Mouse (Mus musculus): ENCODE data around the gene 6330409D20Rik. TPM values are rescaled to one million over a fixed set of nuclear protein-coding genes. Genes with fewer than 3 reads are reported as not detected.

The 6330409D20Rik gene
- polyA plus RNA-seq, 1 experiment from 2014 or later = 1.7 TPM

GRCm38 (mm10) chr2:32704021-32704421, 36.8 kb downstream of the 6330409D20Rik start, which contains the start of gene Fpgs:
Gene Fpgs (minus strand): TSS chr2:32704145.
- Histone ChIP-seq H3K27ac (no peak within 1 kb of the TSS), H3K27me3 (ENCODE audit: insufficient read depth, poor library complexity, severe bottlenecking) (no peaks in the 10 kb centered on the region), H3K9me3 (no peaks in the 10 kb centered on the region), H3K4me3 (no peak within 1 kb of the TSS), H3K36me3 (peaks cover 71% of the 10 kb centered on the region), H3K4me1 (replicated peaks) (no peaks in the 10 kb centered on the region; the same call in 1 of the 2 replicates)
- WGBS = 79% methylated on average over 2 of the region's 2 CpGs
- DNase-seq (ENCODE audit: low spot score) = no peak

GRCm38 (mm10) chr2:32703046-32703445, 37.8 kb downstream of the 6330409D20Rik start:
- H3K27ac ChIP-seq = no peak overlapping the region
- H3K36me3 ChIP-seq = peaks cover 61% of the 10 kb centered on the region
- no peaks in the 10 kb centered on the region for H3K4me1 ChIP-seq (replicated peaks)
- H3K4me3 ChIP-seq = no peak overlapping the region
- DNase-seq (ENCODE audit: low spot score) = no peak
- H3K9me3 ChIP-seq = no peaks in the 10 kb centered on the region
- WGBS = 96% methylated on average over 8 of the region's 8 CpGs
- H3K27me3 ChIP-seq (ENCODE audit: insufficient read depth, poor library complexity, severe bottlenecking) = 0 out of 2 replicates have a peak, but pooled peaks cover 2% of the 10 kb centered on the region

GRCm38 (mm10) chr2:32700966-32701743, 39.7 kb downstream of the 6330409D20Rik start:
- Histone ChIP-seq H3K9me3 (no peaks in the 10 kb centered on the region), H3K4me1 (replicated peaks) (no peaks in the 10 kb centered on the region), H3K27me3 (ENCODE audit: insufficient read depth, poor library complexity, severe bottlenecking) (0 out of 2 replicates have a peak, but pooled peaks cover 2% of the 10 kb centered on the region), H3K27ac (no peak overlapping the region), H3K36me3 (peaks cover 43% of the 10 kb centered on the region), H3K4me3 (no peak overlapping the region)
- WGBS = 87% methylated on average over 14 of the region's 14 CpGs
- no peak for DNase-seq (ENCODE audit: low spot score)

- Histone ChIP-seq H3K4me3 (no peak overlapping the region), H3K9me3 (no peaks in the 10 kb centered on the region), H3K27me3 (ENCODE audit: insufficient read depth, poor library complexity, severe bottlenecking) (0 out of 2 replicates have a peak, but pooled peaks cover 2% of the 10 kb centered on the region), H3K4me1 (replicated peaks) (peaks cover 1% of the 10 kb centered on the region; the same call in 1 of the 2 replicates), H3K27ac (no peak overlapping the region), H3K36me3 (peaks cover 28% of the 10 kb centered on the region)
- no peak for DNase-seq (ENCODE audit: low spot score)
- 86% methylated on average over 6 of the region's 6 CpGs for WGBS
Measured at GRCm38 (mm10) chr2:32699680-32700079, 41.1 kb downstream of the 6330409D20Rik start.

DNA sequence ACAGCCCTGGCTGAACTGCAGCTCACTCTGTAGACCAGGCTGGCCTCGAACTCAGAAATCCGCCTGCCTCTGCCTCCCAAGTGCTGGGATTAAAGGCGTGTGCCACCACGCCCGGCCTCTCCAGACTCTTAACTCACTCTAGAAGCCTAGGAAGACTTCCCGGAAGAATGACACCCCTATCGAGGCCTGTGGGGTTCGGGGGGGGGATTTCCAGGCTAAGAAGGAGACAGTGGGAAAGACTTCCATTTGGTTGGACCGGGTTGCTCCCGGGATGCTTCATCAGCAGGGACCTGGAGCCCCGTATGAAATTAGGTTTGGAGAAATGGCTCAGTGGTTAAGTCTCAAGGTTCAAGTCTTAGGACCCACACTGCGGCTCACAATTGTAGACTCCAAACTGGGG, 46.1 kb downstream of the 6330409D20Rik start:
- Histone ChIP-seq H3K4me3 (peak overlapping the region; percentile 73), H3K9me3 (no peaks in the 10 kb centered on the region), H3K36me3 (no peaks in the 10 kb centered on the region), H3K27me3 (ENCODE audit: insufficient read depth, poor library complexity, severe bottlenecking) (0 out of 2 replicates have a peak, but pooled peaks cover 2% of the 10 kb centered on the region), H3K4me1 (replicated peaks) (peaks cover 37% of the 10 kb centered on the region), H3K27ac (peak overlapping the region; percentile 89)
- DNase-seq (ENCODE audit: low spot score) = no peak
- WGBS = 90% methylated on average over 12 of the region's 12 CpGs

DNA sequence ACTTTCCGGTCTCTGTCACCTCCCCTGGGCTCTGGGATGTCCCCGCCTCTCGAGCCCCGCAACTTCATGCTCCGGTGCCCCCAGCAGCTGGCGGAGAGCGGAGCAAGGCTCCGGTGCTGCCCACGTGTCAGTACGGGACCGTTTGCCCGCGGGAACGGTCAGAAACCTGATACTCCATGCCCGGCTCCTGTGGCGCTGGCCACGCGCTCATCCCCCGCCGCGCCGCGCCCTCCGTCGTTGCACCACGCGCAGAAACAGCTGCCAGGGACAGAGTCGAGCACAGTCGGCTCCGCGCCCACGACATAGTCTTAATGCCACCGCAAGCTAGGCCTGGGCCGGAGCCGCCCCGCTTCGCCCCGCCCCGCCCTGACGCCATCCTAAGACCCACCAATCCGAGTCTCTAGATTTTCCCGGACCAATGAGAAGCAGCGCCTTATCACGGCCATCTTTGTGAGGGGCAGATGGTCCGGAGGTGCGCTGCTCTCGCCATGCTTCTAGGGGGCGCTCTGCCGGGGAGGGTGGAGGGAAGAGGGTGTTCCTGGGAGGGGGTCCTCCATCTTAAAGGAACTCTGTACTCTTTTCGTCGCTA, 46.9 kb downstream of the 6330409D20Rik start:
- H3K36me3 ChIP-seq = no peaks in the 10 kb centered on the region
- H3K27me3 ChIP-seq (ENCODE audit: insufficient read depth, poor library complexity, severe bottlenecking) = 0 out of 2 replicates have a peak, but pooled peaks cover 2% of the 10 kb centered on the region
- H3K27ac ChIP-seq = peak overlapping the region; percentile 89
- H3K4me1 ChIP-seq (replicated peaks) = peaks cover 43% of the 10 kb centered on the region
- no peaks in the 10 kb centered on the region for H3K9me3 ChIP-seq
- peak; percentile 97 for DNase-seq (ENCODE audit: low spot score)
- H3K4me3 ChIP-seq = peak overlapping the region; percentile 73
- WGBS = under 1% methylated on average over 51 of the region's 51 CpGs

- peak overlapping the region; percentile 73 for H3K4me3 ChIP-seq
- H3K4me1 ChIP-seq (replicated peaks) = peaks cover 43% of the 10 kb centered on the region
- no peaks in the 10 kb centered on the region for H3K9me3 ChIP-seq
- no peak for DNase-seq (ENCODE audit: low spot score)
- H3K27ac ChIP-seq = peak overlapping the region; percentile 89
- peaks cover under 1% of the 10 kb centered on the region; the same call in 1 of the 2 replicates for H3K36me3 ChIP-seq
- WGBS = 25% methylated on average over 7 of the region's 7 CpGs
- H3K27me3 ChIP-seq (ENCODE audit: insufficient read depth, poor library complexity, severe bottlenecking) = 0 out of 2 replicates have a peak, but pooled peaks cover 2% of the 10 kb centered on the region
Measured at GRCm38 (mm10) chr2:32693282-32693681, 47.5 kb downstream of the 6330409D20Rik start.

- 95% methylated on average over 14 of the region's 14 CpGs for WGBS
- Histone ChIP-seq H3K4me3 (no peak overlapping the region), H3K27ac (no peak overlapping the region), H3K4me1 (replicated peaks) (peaks cover 43% of the 10 kb centered on the region), H3K9me3 (no peaks in the 10 kb centered on the region), H3K27me3 (ENCODE audit: insufficient read depth, poor library complexity, severe bottlenecking) (no peaks in the 10 kb centered on the region), H3K36me3 (peaks cover 9% of the 10 kb centered on the region)
- no peak for DNase-seq (ENCODE audit: low spot score)
Measured at GRCm38 (mm10) chr2:32692496-32692895, 48.3 kb downstream of the 6330409D20Rik start.

- Histone ChIP-seq H3K4me3 (no peak overlapping the region), H3K9me3 (no peaks in the 10 kb centered on the region), H3K27me3 (ENCODE audit: insufficient read depth, poor library complexity, severe bottlenecking) (no peaks in the 10 kb centered on the region), H3K27ac (no peak overlapping the region), H3K36me3 (peaks cover 23% of the 10 kb centered on the region), H3K4me1 (replicated peaks) (peaks cover 43% of the 10 kb centered on the region)
- 84% methylated on average over 11 of the region's 11 CpGs for WGBS
- DNase-seq (ENCODE audit: low spot score) = no peak
Measured at GRCm38 (mm10) chr2:32691041-32691440, 49.8 kb downstream of the 6330409D20Rik start.

GRCm38 (mm10) chr2:32689420-32689819, 51.4 kb downstream of the 6330409D20Rik start:
- Histone ChIP-seq H3K9me3 (no peaks in the 10 kb centered on the region), H3K36me3 (peaks cover 39% of the 10 kb centered on the region), H3K27me3 (ENCODE audit: insufficient read depth, poor library complexity, severe bottlenecking) (no peaks in the 10 kb centered on the region), H3K27ac (peak overlapping the region; percentile 23; the same call in 1 of the 2 replicates), H3K4me1 (replicated peaks) (peaks cover 39% of the 10 kb centered on the region), H3K4me3 (no peak overlapping the region)
- peak; percentile 88 for DNase-seq (ENCODE audit: low spot score)
- 20% methylated on average over 5 of the region's 5 CpGs for WGBS

GRCm38 (mm10) chr2:32687562-32687961, 53.3 kb downstream of the 6330409D20Rik start:
- DNase-seq (ENCODE audit: low spot score) = no peak
- Histone ChIP-seq H3K27me3 (ENCODE audit: insufficient read depth, poor library complexity, severe bottlenecking) (no peaks in the 10 kb centered on the region), H3K27ac (no peak overlapping the region), H3K9me3 (no peaks in the 10 kb centered on the region), H3K4me3 (no peak overlapping the region), H3K4me1 (replicated peaks) (peaks cover 27% of the 10 kb centered on the region), H3K36me3 (peaks cover 58% of the 10 kb centered on the region)
- 96% methylated on average over 8 of the region's 8 CpGs for WGBS

DNA sequence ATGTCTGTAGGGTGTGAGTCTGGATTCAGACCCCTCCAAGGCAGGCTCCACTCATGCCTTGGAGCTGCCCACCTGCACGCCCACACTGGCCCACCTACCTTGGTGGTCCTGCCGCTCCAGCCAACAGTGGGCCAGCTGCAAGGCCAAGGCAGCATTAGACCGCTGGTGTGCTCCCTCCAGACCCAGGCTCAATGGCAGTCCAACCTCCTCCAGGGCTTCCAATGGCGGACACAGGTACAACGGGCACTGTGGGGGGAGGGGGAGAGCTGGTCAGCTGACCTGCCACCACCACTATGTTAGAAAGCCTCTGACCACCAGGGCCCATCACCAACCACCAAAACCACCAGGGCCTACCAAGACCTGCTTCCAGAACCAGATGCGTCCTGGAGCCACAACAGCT, 54.2 kb downstream of the 6330409D20Rik start:
- H3K27ac ChIP-seq = no peak overlapping the region
- no peaks in the 10 kb centered on the region for H3K27me3 ChIP-seq (ENCODE audit: insufficient read depth, poor library complexity, severe bottlenecking)
- 91% methylated on average over 6 of the region's 6 CpGs for WGBS
- H3K4me1 ChIP-seq (replicated peaks) = peaks cover 25% of the 10 kb centered on the region
- H3K9me3 ChIP-seq = no peaks in the 10 kb centered on the region
- no peak overlapping the region for H3K4me3 ChIP-seq
- peaks cover 65% of the 10 kb centered on the region for H3K36me3 ChIP-seq
- DNase-seq (ENCODE audit: low spot score) = no peak

GRCm38 (mm10) chr2:32685807-32686206, 55.0 kb downstream of the 6330409D20Rik start:
- peaks cover 27% of the 10 kb centered on the region for H3K4me1 ChIP-seq (replicated peaks)
- H3K27ac ChIP-seq = no peak overlapping the region
- peaks cover 71% of the 10 kb centered on the region for H3K36me3 ChIP-seq
- H3K27me3 ChIP-seq (ENCODE audit: insufficient read depth, poor library complexity, severe bottlenecking) = no peaks in the 10 kb centered on the region
- WGBS = 92% methylated on average over 3 of the region's 3 CpGs
- H3K9me3 ChIP-seq = no peaks in the 10 kb centered on the region
- H3K4me3 ChIP-seq = no peak overlapping the region
- DNase-seq (ENCODE audit: low spot score) = no peak
